Mouse (Mus musculus): ENCODE data around the gene Gm20481. TPM values are rescaled to one million over a fixed set of nuclear protein-coding genes. Genes with fewer than 3 reads are reported as not detected.
A peak's percentile ranks its signal among the peaks of the same experiment; 100 is the strongest.
"Not testable (repeated sequence)": the region's sequence is repeated elsewhere in the genome, so short reads cannot be mapped to it uniquely, and the experiment has no call there.

The Gm20481 gene
- total RNA-seq, 2 experiments from 2014 or later, result not detected

DNA sequence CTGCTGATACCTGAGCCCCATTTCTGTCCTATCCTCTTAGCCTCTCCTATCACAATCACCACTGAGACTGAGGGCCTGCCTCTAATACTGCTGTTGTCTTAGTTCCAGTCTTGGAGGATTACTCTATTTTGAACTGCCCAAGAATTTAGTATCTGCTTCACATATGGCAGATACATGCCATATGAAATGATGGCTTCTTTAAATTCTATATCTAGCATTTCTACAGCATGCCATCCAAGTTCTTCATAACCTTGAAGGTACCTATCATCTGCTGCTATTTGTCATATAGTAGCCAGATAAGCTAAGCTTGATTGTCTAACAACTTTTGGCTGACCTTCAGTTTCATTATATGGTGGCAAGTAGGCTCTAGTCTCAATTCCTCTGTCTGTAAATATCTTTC, 25.0 kb downstream of the Gm20481 start:
- Histone ChIP-seq H3K4me3 (no peak overlapping the region), H3K27ac (no peak overlapping the region)
- TF ChIP-seq CTCF (IDR thresholded peaks at IDR 0.05), result no peak
- intact Hi-C loops (cut with DNase I), result no loop called here
- DNase-seq, result no peak

DNA sequence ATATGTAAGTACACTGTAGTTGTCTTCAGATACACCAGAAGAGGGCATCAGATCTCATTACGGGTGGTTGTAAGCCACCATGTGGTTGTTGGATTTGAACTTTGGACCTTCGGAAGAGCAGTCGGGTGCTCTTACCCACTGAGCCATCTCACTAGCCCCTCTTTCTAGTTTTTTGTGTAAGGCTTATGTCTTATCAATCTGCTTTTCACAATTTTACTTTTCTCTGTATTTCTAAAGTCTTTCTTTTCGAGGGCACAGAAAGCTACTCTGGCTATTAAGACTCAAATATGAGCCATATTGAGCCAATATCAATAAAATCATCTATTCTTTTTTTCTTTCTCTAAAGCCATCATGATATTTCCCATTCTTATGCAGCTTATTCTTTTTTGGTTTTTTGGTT, 25.5 kb downstream of the Gm20481 start:
- H3K27ac ChIP-seq; intact Hi-C loops (cut with DNase I); H3K4me3 ChIP-seq; DNase-seq: not testable (repeated sequence)

DNA sequence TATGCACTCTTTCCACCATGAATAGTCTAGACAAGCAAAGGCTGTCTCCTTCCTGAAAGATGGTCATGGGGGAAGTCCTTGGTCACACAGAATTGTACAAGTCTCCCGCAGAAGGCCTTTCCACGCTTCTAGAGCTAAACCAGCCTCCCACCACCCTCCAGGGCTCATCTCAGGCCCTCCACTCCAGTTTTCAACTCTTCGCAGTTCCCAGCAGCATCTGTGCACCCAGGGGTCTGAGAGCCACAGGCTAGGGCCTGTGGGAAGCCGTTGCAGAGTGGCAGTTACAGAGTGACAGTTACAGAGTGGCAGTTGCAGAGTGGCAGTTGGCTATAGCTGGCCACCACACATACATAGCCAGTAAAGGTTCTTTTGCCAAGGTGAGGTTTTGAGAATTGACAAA, 26.2 kb downstream of the Gm20481 start:
- intact Hi-C loops (cut with DNase I); DNase-seq; H3K27ac ChIP-seq; H3K4me3 ChIP-seq: not testable (repeated sequence)

DNA sequence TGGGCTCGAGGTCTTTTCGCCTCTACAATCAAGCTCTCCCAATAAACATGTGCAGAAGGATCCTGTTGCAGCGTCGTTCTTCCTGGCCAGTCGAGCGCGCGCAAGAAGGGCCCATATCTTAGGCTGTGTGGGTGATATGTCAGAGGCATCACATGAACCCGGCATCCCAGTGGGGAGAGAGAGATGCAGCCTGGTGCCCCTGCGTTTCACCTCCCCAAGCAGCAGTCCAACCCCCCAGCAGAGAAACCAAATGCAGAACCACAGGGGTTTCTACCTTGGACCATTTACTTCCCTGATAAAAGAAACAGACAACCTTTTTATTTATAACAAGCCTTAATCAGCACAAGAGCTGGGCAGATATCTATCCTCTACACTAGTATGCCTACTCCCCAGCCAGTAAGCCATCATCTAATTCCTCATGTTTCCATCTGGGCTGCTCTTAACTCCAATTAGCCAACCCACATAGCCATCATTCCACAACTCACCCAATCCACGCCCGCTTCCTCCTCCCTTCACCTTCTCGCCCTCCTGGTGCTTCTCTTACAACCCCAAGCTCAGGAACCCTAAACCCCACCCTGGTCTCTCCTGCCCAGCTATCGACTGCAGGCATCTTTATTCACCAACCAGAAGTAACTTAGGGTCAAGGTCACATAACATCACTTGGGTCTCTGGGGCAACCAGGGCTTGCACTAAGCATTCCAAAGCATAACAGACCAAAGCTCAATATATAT, 26.9 kb downstream of the Gm20481 start:
- DNase-seq, result no peak
- no peak overlapping the region for H3K4me3 ChIP-seq
- no peak overlapping the region for H3K27ac ChIP-seq
- no peak for TF ChIP-seq CTCF (IDR thresholded peaks at IDR 0.05)
- intact Hi-C loops (cut with DNase I), result no loop called here

DNA sequence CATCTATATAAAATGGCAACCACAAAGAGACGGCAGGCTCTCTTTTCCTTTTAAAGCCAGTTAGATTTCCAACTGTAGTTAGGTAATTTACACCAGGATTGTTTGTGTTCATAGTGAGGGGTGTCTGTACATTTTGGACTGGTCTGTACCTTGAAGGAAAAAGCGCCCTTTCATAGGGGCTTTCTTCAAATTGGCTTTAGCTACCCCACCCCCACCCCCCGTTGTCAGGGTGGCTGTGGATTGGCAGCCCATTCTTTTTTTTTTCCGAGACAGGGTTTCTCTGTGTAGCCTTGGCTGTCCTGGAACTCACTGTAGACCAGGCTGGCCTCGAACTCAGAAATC, 27.4 kb downstream of the Gm20481 start:
- intact Hi-C loops (cut with DNase I), result no loop called here
- H3K27ac ChIP-seq, result no peak overlapping the region
- H3K4me3 ChIP-seq, result no peak overlapping the region
- DNase-seq, result no peak
- TF ChIP-seq CTCF (IDR thresholded peaks at IDR 0.05), result no peak

DNA sequence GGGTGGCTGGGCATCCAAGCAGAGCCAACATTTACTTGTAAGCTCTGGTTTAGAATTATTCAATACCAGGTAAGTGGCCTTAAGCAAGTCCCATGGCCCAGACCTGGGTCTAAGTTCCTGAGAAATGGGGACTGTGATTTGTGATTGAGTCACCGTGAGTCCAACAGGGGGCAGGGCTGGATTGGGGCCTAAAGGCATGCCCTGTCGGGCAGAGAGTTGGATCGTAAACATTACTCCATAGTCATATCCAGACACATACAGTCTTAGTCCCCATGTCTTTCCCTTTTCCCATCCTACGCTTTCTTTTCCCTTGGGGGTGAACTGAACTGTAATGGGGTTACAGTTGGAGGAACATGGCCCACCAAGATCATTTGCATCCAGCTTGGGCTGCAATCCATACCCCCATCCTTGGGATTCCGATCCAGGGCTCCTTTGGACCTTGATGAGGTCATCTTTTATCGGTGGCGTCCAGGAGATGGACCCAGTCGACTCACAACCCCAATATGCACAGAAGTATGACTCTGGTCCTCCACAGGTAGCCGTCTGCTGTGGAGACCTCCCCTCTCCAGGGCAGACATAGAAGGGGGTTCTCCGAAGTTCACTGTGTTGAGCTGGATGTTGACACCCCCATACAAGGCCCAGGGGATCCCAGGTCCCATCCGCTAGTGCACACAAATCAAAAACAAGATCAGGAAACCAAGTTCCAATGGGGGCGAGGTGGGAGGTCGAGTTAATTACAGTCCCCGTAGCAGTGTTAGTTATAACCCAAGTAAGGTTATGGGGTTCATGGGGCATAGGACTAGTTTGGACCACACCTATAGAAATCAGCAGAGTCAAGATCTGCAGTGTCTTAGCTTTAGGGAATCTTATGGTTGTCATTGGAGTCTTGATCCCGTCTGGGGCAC, 29.1 kb downstream of the Gm20481 start:
- TF ChIP-seq CTCF (IDR thresholded peaks at IDR 0.05), result no peak
- Histone ChIP-seq H3K27ac (no peak overlapping the region), H3K4me3 (no peak overlapping the region)
- no peak for DNase-seq
- intact Hi-C loops (cut with DNase I), result no loop called here

DNA sequence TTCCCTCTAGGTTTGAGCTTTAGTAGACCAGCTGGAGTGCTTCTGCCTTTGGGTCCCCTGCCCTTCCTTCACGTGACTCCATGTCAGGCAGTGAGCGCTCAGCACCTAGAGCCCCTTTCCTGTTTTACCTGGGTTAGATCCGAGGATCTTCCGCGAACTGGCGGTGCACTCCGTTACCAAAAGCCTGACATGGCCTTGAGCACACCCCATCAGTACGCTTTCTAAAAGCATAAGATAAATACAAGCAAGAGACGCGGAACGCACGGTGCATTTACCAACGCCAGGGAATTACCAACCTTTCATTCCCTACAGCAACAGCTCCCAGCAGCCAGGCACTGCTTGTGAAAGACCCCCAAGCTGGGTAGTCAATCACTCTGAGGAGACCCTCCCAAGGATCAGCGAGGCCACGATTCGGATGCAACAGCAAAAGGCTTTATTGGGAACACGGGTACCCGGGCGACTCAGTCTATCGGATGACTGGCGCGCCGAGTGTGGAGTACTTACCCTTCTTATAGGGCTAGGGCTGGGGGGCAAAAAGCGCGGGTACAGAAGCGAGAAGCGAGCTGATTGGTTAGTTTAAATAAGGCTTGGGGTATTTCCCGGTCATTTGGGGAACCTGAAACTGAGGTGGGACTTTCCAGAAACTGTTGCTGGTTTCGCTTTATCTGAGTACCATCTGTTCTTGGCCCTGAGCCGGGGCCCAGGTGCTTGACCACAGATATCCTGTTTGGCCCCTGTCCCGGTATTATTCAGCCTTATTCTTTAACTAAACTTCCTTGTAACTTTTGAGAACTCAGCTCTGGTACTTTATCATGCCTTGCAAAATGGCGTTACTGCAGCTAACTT, 30.4 kb downstream of the Gm20481 start:
- DNase-seq; intact Hi-C loops (cut with DNase I): not testable (repeated sequence)
- peak overlapping the region; percentile 96 for H3K4me3 ChIP-seq
- peak overlapping the region; percentile 99 for H3K27ac ChIP-seq

DNA sequence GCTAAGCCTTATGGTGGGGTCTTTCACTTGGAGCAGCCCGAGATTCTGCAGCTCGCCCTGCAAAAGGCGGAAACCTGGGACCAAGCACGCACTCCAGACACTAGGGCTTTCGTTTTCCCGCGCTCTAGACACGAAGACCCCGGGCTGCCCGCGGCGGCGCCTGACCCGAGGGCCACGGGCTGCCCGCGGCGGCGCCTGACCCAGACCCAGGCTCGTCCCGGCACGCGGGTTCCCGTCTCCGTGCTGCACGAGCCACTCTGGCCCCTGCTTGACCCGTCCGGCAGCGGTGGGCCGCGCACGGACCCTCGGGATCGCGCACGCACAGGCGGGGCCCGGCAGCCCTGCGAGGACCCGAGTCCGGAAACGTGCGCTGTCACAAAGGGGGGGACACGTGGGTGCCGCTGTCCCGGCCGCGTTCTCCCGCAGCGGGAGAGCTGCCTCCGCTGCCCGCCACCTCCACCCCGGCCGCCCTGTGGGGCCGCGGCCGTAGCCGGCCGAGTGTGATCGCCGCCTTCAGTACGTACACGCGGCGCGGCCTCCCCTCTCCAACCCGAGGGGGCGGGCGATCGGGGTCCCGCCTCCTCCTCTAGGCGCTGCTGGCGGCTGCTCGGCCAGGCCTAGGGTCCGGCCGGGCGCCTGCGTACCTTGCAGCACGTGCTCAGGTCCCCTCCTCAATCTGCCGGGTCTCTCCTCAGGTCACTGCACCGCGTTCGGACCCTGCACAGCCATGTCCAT, 31.2 kb downstream of the Gm20481 start, which contains the start of gene Vars:
Gene Vars (plus strand): TSS at position 271 of the 735 bp plus-strand sequence.
- intact Hi-C loops (cut with DNase I), result no loop called here
- Histone ChIP-seq H3K4me3 (peak within 1 kb of the TSS; percentile 96), H3K27ac (peak within 1 kb of the TSS; percentile 99)
- no peak for TF ChIP-seq CTCF (IDR thresholded peaks at IDR 0.05)
- peak; percentile 92 for DNase-seq

DNA sequence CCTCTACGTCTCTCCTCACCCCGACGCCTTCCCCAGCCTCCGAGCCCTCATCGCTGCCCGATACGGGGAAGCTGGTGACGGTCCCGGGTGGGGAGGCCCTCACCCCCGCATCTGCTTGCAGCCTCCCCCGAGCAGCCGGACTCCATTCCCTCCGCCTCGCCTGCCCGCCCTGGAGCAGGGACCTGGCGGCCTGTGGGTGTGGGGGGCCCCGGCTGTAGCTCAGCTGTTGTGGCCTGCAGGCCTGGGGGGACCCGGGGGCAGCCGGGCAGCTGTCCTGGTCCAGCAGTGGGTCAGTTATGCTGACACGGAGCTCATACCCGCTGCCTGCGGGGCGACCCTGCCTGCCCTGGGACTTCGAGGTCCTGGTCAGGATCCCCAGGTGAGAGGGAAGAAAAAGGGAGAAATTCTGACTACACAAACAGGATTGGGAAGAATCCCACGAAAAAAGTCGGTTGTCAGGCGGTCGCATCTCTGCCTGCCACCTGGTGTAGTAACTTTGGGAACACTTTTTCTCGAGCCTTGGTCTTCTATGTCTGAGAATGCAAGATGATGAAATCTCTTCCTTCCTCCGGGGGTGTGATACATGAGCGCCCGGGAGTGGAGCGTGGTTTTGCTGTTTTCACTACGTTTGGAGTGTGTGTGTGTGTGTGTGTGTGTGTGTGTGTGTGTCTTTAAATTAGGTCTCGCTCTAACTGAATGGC, 31.9 kb downstream of the Gm20481 start:
- peak overlapping the region; percentile 96 for H3K4me3 ChIP-seq
- H3K27ac ChIP-seq, result peak overlapping the region; percentile 99
- peak; percentile 47 for DNase-seq
- intact Hi-C loops (cut with DNase I), result no loop called here
- no peak for TF ChIP-seq CTCF (IDR thresholded peaks at IDR 0.05)

DNA sequence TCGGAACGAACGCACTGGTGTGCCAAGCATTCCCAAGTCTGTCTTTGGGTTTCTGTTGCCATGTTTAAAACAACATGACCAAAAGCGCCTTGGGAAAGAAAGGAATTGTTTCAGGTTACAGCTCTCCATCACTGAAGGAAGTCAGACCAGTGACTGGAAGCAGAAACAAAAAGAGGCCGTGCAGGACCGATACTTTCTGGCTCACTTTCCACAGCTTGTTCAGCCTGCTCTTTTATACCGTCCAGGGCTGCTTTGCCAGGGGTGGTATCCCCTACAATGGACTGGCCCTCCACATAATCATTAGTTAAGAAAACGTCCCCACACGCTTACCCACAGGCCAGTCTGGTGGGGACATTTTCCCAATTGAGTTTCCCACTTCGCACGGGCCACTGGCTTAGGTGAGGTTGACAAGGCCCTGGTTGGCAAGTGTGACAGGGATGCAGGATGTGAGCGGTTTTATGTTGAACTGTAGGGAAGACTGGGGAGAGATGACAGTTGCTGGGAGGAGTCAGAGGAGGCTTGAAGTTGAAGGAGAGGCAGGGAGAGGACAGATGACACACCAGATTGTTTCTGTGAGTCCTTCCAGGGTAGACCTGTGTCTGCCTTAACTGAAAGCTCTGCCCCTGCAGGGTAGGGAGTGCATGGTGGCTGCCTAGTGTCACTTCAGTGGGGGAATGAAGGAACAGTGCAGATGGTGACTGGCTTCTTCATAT, 32.6 kb downstream of the Gm20481 start:
- TF ChIP-seq CTCF (IDR thresholded peaks at IDR 0.05), result no peak
- peak overlapping the region; percentile 96 for H3K4me3 ChIP-seq
- intact Hi-C loops (cut with DNase I), result no loop called here
- peak overlapping the region; percentile 99 for H3K27ac ChIP-seq
- no peak for DNase-seq

Data from gastrocnemius, adult 2 months (tissue).